Mouse (Mus musculus) stomach, postnatal 0 days (tissue): ENCODE data around the gene Trim59. TPM values are rescaled to one million over a fixed set of nuclear protein-coding genes. Genes with fewer than 3 reads are reported as not detected.

Experiments used
- ATAC-seq: fragments of 200-750 bp; cut with Nextera tagmentation; 2 replicates; pipeline ENCODE4 v1.8.0; 2017; ENCODE audit not compliant: low FRiP score, low TSS enrichment
- DNase-seq: peaks from one replicate; pipeline ENCODE4 v3.0.0-alpha.2; 2016; ENCODE audit warnings: low spot score
- H3K27ac ChIP-seq: fragments of 300-500 bp; sonication (generic); replicated peaks from 2 replicates; pipeline ENCODE4 v1.5.1; 2014; ENCODE audit warnings: mild to moderate bottlenecking, control low read depth
- H3K27me3 ChIP-seq: fragments of 300-500 bp; sonication (generic); 2 replicates; pipeline ENCODE4 v1.6.1; 2014; ENCODE audit warnings: low read length; ENCODE audit not compliant: control insufficient read depth, insufficient read depth
- H3K36me3 ChIP-seq: fragments of 300-500 bp; sonication (generic); 2 replicates; pipeline ENCODE4 v1.6.1; 2014; ENCODE audit warnings: low read length, mixed read lengths; ENCODE audit not compliant: control insufficient read depth, insufficient read depth
- H3K4me1 ChIP-seq: fragments of 300-500 bp; sonication (generic); replicated peaks from 2 replicates; pipeline ENCODE4 v1.6.1; 2014; ENCODE audit warnings: antibody characterized with exemption; ENCODE audit not compliant: control insufficient read depth, insufficient read depth
- H3K4me2 ChIP-seq: fragments of 300-500 bp; sonication (generic); replicated peaks from 2 replicates; pipeline ENCODE4 v1.6.1; 2014; ENCODE audit warnings: low read depth, mild to moderate bottlenecking, control low read depth, moderate library complexity
- H3K4me3 ChIP-seq: fragments of 300-500 bp; sonication (generic); 2 replicates; pipeline ENCODE4 v1.5.1; 2014; ENCODE audit warnings: low read depth, low read length, control low read depth
- H3K9ac ChIP-seq: fragments of 300-500 bp; sonication (generic); 2 replicates; pipeline ENCODE4 v1.6.1; 2014; ENCODE audit warnings: mild to moderate bottlenecking, low read length, control low read depth, mixed read lengths
- H3K9me3 ChIP-seq: fragments of 300-500 bp; sonication (generic); 2 replicates; pipeline ENCODE4 v1.6.1; 2016; ENCODE audit warnings: low read length; ENCODE audit not compliant: control insufficient read depth
- CTCF ChIP-seq: IDR thresholded peaks from 2 replicates; pipeline ENCODE4 v1.5.1; 2016; ENCODE audit warnings: antibody characterized with exemption, low read depth, mild to moderate bottlenecking, moderate library complexity
- EP300 ChIP-seq: optimal IDR thresholded peaks from 2 replicates; pipeline ENCODE3; 2016; ENCODE audit warnings: antibody characterized with exemption
- WGBS: fragments of 180-500 bp; shearing (Covaris S2); extraction: QIAGEN DNeasy Blood & Tissue Kit; methylation state at CpG from one replicate; pipeline ENCODE4 v1.1.7; 2014; 5-methylcytosine and 5-hydroxymethylcytosine counted together
- polyA plus RNA-seq: library from polyadenylated mRNA; unstranded; fragments of >200 nt; fragmentation: Nextera tagmentation; extraction: Ambion mirVana; gene quantifications from 2 replicates; pipeline ENCODE4 v1.2.1, GENCODE M21; 2015

Trim59 gene
- polyA plus RNA-seq, 1 experiment from 2014 or later: 24.4 TPM

DNA sequence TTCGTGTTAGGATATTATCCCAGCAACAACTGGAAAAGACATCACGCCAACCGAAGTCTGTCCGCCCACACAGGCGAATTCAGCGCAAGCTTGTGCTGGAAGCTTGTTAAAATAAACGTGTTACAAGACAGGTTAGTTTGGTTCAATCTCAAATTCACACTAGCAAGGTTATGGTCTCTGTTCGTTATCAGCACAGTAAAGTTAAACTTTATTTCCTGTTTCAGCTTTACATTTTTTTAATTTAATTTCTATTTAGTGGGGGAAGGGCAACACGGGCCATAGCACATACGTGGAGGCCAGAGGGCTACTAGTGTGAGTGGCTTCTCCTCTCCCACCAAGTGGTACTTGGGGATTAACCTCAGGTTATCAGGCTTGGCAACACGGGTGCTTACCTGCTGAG is 7.3 kb upstream of the Trim59 start:
- no peaks in the 10 kb centered on the region for H3K36me3 ChIP-seq
- no peak for ATAC-seq
- H3K9ac ChIP-seq: no peak overlapping the region
- no peaks in the 10 kb centered on the region for H3K9me3 ChIP-seq
- TF ChIP-seq CTCF (no peak), EP300 (no peak)
- WGBS: 89% methylated on average over 11 of the region's 11 CpGs
- no peak for DNase-seq
- no peaks in the 10 kb centered on the region for H3K27me3 ChIP-seq
- no peaks in the 10 kb centered on the region for H3K4me1 ChIP-seq
- no peak overlapping the region for H3K27ac ChIP-seq
- no peak overlapping the region for H3K4me3 ChIP-seq
- H3K4me2 ChIP-seq: no peak overlapping the region

DNA sequence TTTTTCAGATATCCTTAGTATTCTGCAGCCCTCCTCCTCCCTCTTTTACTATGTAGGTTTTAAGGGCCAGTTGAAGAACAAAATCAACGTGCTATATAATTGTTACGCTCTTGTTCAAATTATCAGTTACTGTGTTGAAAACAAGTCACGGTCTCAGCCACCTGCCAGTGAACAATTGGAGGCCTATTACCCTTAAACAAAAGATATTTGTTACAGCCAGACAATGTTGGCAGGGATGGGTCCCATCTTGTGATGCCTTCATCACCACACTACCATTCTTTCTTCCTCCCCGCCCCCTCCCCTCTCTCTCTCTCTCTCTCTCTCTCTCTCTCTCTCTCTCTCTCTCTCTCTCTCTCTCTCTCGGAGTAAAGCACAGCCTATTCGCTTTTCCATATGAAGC is 4.5 kb upstream of the Trim59 start:
- no peak overlapping the region for H3K9ac ChIP-seq
- 77% methylated on average over 6 of the region's 6 CpGs for WGBS
- ATAC-seq: no peak

DNA sequence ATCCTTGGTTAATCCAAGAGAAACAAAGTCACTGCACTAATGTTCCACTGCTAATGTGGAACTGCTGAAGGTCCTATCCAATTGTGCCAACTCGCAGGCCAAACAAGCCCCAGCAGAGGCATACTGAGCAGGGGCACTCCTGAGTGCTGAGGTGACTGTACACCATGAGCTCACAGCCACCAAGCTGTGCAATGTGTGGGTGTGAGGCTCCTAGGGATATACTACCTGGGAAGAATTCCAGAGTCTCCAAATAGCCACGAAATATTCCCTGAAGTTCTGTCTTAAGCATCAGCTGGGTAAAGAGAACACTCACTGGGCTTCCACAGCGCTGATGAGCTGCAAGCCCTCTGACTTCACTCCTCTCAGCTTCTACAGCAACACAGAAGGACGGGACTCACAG is 3.1 kb upstream of the Trim59 start:
- H3K36me3 ChIP-seq: no peaks in the 10 kb centered on the region
- H3K9ac ChIP-seq: no peak overlapping the region
- ATAC-seq (no peak), DNase-seq (no peak)
- H3K4me2 ChIP-seq: no peak overlapping the region
- TF ChIP-seq CTCF (no peak), EP300 (no peak)
- H3K27ac ChIP-seq: no peak overlapping the region
- no peaks in the 10 kb centered on the region for H3K27me3 ChIP-seq
- H3K4me3 ChIP-seq: no peak overlapping the region
- no peaks in the 10 kb centered on the region for H3K9me3 ChIP-seq
- 77% methylated on average over 4 of the region's 4 CpGs for WGBS
- no peaks in the 10 kb centered on the region for H3K4me1 ChIP-seq

More for the DNA sequence above, 4.5 kb upstream of the Trim59 start:
- Histone ChIP-seq H3K27ac (no peak overlapping the region), H3K4me3 (no peak overlapping the region), H3K27me3 (no peaks in the 10 kb centered on the region), H3K4me1 (no peaks in the 10 kb centered on the region), H3K4me2 (no peak overlapping the region), H3K9me3 (no peaks in the 10 kb centered on the region), H3K36me3 (no peaks in the 10 kb centered on the region)
- TF ChIP-seq EP300 (no peak), CTCF (no peak)
- no peak for DNase-seq

DNA sequence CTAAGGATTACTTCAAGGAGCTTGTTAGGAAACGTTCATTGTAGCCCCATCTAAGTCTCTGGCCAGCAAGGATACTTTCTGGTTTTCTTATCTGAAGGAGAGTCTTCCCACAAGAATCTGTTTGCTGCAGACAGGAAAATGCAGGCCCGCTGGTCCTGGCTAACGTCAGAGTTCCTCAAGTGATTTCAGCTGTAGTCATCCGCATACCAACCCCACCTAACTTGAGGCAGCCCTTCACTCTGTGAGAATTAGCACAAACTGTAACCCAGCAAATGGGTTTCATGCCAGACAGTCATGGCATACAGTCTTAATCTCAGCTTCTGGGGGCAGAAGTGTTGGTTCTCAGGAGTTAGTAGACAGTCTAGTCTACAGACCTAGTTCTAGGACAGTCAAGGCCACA is 2.0 kb upstream of the Trim59 start:
- Histone ChIP-seq H3K27me3 (no peaks in the 10 kb centered on the region), H3K27ac (no peak overlapping the region), H3K36me3 (no peaks in the 10 kb centered on the region), H3K4me2 (no peak overlapping the region), H3K9ac (no peak overlapping the region), H3K9me3 (no peaks in the 10 kb centered on the region), H3K4me1 (no peaks in the 10 kb centered on the region), H3K4me3 (no peak overlapping the region)
- WGBS: 77% methylated on average over 4 of the region's 4 CpGs
- no peak for ATAC-seq
- no peak for TF ChIP-seq CTCF
- TF ChIP-seq EP300: no peak
- no peak for DNase-seq

DNA sequence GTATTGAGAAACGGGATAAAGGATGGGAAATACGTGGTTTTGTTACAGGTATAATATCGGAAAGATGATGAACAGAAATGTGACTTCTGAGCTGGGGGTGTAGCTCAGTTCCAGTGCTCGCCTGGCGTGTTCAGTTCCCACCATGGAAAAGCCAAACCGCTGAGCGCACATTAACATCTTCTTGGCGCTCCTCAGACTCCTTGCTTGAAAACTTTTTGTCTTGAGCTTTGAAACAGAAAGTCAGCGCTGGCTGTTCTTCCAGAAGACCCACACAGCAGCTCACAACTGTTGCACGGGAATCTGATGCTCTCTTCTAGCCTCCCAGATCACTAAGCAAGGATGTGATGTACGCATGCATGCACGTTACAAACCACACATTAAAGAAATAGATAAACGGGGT is 1.2 kb upstream of the Trim59 start:
- no peaks in the 10 kb centered on the region for H3K36me3 ChIP-seq
- ATAC-seq (no peak), DNase-seq (no peak)
- no peak overlapping the region for H3K9ac ChIP-seq
- no peak for TF ChIP-seq CTCF
- TF ChIP-seq EP300: no peak
- H3K27me3 ChIP-seq: no peaks in the 10 kb centered on the region
- H3K27ac ChIP-seq: no peak overlapping the region
- peak overlapping the region; percentile 83 for H3K4me3 ChIP-seq
- peak overlapping the region; percentile 81 for H3K4me2 ChIP-seq
- H3K4me1 ChIP-seq: no peaks in the 10 kb centered on the region
- H3K9me3 ChIP-seq: no peaks in the 10 kb centered on the region
- 32% methylated on average over 13 of the region's 13 CpGs for WGBS

DNA sequence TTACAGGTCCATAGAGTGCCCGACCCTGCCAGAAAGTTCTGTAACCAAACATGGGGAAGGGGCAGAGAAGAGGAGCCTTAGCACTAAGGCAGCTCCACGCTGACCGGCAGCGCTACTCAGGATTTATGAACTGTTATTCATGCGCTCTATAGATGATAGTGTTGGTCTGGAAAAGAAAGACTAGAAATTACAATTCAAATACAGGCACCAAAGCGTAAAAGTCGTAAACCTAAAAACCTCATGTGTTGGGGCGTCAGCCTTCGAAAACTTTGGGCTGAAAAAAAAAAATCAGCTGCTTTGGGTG is 797 bp upstream of the Trim59 start:
- peak overlapping the region; percentile 84 for H3K27ac ChIP-seq

More for the DNA sequence above, 797 bp upstream of the Trim59 start:
- H3K4me3 ChIP-seq: peak overlapping the region; percentile 83
- ATAC-seq (no peak), DNase-seq (no peak)
- no peaks in the 10 kb centered on the region for H3K27me3 ChIP-seq
- no peaks in the 10 kb centered on the region for H3K36me3 ChIP-seq
- TF ChIP-seq CTCF (no peak), EP300 (no peak)
- H3K4me2 ChIP-seq: peak overlapping the region; percentile 81
- H3K9ac ChIP-seq: peak overlapping the region; percentile 68
- H3K4me1 ChIP-seq: no peaks in the 10 kb centered on the region
- 4% methylated on average over 9 of the region's 9 CpGs for WGBS
- H3K9me3 ChIP-seq: no peaks in the 10 kb centered on the region
